Mouse (Mus musculus): Measurements from ENCODE around the gene Ogfod3.
A peak's percentile ranks its signal among the peaks of the same experiment; 100 is the strongest.

The Ogfod3 gene

DNA sequence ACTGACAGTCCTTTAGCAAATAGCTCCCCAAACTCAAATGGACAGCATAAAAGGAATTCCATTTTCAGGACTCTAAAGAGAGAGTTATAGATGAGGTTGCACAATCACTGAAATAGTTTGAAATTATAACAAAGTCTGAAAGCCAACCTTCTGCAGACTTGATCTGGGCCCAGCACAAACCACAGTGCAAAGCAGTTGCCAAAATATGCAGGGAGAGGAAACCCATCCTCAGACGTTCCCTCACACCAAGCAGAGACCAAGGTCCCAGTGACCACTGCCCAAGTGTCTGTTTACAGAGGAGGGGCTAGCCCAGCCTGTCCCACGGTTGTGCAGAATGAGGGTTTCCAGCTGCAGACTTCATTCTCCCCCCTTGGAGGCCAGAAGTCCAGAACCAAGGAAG is 5.9 kb downstream of the Ogfod3 start:
- DNase-seq = no peak

DNA sequence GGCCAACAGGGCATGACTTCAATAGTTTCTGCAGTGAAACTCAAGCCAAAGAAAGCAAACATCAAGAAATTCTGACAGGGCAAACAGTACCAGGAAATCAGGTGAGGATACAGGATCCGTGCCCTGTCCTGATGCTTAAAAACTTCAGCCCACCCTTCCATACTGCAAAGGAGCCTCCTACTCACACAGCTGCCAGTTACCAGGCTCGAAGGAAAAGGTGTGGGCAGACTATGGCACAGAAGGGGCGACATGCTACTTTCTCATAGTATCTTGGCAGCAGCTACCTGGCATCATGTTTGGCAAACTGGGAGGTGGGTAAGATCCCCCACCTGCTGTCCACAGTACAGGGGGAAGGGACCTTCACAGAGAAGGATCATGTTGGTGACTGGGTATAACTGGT is 11.1 kb downstream of the Ogfod3 start:
- DNase-seq = no peak

DNA sequence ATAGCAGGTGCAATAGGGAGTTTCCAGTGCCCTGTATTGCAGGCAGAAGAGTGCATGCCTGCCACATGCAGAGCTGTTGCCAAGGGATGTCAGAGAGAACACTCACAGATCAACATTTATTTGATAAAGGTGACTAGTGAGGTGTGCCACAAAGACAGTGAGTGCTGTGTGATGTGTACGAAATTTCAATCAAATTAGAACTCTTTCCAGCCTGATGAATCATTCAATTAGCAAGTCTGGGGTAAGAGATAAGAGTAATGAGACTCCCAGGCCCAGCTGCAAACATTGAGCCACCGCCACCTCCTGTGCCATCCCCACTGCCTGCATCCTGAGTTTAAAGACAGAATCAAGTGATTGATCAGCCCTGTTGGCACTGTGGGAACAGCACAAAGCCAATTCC is 11.8 kb downstream of the Ogfod3 start:
- no peak for DNase-seq

DNA sequence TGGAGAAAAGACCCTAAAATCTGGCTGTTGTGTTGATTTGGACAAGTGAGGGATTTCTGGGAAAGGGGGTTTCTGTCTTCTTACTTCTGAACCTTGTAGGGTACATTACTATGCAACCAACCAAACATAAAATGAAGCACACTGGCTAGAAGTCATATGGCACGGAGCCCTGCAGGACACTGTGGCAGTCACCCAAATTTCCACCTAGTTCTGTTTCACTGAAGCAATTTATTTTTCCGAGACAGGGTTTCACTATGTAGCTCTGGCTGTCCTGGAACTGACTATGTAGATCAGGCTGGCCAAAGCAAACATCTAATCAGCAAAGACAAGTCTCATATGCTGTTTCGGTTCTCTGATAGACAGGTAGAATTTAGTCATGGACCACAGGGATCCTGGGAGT is 14.8 kb downstream of the Ogfod3 start:
- DNase-seq = peak; percentile 63

DNA sequence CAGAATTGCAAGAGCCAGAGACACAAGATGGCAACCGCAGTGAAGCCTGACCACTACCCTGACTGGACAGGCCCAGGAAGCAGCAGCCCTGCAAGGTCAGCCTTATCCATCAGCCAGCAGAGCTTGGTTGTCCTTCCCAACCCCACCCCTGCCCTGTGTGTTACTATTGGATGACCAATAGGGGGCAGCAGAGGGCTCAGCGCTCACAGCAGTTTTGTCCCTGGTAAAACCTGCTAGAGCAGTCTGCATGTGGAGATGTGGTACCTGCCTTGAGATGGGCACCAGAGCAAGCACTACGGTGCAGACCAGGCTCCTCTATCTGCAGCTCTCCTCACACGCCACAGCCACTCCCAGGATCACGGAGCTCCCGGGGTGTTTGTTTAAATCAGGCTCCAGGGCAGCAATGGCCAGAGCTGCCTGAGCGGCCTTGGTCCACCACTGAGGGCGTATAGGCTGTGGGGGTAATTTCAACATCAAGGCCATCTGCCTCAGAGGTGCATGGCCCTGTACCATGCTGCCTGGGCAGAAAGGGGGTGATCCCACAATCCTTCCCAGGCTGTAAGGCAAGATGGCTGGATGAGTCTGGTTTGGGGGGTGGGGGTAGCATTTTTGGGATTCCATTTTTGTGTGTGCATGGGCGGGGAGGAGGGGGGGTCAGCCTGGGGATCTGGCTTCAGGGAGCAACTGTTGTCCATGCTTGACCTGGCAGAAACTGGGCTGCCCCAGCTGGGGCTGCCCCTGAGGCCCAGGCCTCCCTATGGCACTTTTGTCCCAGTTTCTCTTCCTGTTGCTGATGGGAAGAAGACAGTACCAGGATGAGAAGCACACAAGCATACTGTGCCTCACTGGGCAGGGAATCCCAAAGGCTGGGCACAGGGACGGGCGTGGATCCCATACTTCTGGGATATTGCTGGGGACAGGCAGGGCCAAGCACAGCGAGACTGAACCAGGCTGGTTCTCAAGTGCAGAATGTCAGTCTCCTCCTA is 27.9 kb downstream of the Ogfod3 start:
- DNase-seq = peak; percentile 54

DNA sequence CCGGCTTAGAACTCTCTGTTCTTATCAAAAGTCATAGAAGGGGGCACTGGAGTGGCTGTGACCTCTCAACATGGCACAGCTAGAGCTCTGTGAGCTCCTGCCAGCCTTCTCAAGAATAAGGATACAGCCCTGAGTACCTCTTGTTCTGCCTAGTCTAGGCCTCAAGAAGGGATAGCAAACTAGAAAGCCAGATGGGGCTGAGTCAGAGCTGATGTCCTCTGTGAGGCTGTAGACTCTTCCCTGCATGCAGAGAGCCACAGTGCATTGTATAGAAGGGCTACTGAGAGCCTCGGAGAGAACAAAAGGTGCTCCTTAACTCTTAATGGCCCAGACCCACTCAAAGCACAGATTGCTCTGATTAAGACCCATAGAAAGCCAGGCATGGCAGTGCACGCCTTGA is 30.3 kb downstream of the Ogfod3 start:
- no peak for DNase-seq

DNA sequence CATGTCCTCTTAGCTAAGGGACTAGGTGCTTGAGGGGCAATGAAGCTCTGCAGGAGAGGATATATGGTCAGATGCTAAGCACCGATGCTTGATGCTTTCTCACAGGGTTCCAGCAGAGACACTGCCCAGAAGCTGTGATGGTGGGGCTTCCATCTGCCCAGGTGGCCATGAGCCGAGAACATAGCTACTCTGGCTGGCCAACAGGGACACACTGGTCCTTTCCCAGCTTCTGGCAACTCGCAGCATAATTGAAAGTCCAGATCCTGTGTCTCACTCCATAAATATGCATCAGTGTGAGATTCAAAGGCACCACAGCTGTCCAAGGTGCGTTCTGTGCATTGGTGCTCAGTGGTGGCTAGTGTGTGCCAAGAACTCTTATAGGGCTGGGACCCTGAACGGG is 31.3 kb downstream of the Ogfod3 start:
- DNase-seq = no peak

DNA sequence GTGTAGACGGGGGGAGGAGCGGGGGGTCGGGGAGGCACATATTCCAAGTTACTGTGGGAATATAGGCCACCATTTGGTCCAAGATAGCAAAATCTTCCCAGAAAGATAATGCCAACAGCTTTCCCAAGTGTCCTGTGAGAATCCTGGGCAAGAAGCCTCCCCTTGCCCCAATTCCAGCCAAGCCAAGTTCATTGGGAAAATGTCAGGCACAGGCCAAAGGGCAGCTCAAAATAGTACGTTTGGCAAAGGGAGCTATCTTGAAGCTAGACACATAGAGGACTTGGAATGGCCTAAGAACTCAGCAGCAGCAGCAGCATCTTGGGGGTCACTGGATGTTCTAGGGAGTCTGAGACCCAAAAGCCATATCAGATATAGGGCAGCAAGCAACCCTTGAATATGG is 40.8 kb downstream of the Ogfod3 start:
- DNase-seq = no peak

DNA sequence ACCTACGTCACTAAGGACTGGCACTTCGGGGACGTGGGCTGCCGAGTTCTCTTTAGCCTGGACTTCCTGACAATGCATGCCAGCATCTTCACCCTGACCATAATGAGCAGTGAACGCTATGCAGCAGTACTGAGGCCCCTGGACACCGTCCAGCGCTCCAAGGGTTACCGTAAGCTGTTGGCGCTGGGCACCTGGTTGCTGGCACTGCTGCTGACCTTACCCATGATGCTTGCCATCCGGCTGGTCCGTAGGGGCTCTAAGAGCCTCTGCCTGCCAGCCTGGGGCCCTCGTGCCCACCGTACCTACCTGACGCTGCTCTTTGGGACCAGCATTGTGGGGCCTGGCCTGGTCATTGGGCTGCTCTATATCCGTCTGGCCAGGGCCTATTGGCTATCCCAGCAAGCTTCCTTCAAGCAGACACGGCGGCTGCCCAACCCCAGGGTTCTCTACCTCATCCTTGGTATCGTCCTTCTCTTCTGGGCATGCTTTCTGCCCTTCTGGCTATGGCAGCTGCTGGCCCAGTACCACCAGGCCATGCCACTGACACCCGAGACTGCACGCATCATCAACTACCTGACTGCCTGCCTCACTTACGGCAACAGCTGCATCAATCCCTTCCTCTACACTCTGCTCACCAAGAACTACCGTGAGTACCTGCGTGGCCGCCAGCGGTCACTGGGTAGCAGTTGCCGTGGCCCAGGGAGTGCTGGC is 43.7 kb downstream of the Ogfod3 start:
- no peak for DNase-seq

DNA sequence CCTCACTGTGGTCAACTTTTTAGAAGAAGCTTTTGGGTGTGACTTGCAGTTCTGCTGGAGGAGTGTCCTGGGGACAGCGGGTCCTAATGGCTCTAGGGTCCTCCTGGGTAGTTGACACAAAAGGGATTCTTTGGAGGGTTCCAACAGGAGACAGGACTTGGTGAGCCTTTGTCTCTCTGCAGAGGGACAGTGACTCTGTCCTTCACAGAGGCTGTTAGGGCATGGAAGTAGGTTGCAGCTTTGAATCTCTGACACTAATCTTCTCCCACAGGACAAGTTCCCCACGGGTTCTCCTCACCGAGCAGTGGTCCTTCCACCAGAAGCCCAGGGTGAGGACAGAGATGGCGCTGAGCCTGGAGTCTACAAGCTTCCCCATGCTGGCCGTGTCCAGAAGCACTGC is 44.5 kb downstream of the Ogfod3 start, which contains the start of gene Uts2r:
TSS of gene Uts2r (plus strand) at position 301 of the 400 bp plus-strand sequence.
- no peak for DNase-seq

DNA sequence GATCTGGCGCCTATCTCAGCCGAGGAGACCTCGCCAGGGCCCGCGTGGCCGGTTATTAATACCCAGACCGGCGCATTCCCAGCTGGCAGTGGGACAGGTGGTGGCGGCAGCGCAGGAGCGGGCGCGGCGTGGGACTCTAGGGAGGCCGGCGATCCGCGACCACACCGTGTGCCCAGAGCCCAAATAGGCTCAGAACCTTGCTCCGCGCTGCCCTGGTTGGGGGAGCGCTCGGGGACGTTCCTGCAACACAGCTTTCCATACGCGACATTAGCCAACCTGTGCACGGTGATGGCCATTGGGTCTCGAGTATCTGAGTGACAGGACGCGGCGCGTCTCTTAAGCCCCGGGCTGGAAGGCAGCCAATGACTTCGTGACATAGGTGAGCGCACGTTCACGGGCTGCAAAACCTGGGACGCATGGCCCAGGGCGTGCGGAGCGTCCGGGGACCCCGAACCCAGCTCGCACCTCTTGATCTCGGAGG is 48.1 kb downstream of the Ogfod3 start:
- peak; percentile 21 for DNase-seq

DNA sequence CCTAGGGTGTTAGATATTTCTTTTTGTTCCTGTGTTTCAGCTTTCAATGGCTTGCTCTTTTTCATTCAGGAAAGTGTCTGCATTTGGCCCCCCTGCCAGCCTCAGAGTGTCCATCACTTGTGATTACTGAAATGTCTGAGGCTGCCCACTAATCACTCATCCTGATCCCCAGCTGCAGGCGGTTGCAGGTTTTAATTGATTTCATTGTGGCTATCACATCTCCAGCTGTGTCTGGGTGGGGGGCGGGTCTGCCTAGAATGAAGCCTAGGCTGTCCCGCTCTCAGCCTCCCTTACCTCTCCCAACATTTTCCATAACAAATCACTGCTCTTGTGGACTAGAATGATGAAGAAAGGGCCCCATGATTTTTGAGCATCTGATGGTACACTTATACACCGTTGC is 50.3 kb downstream of the Ogfod3 start:
- no peak for DNase-seq

DNA sequence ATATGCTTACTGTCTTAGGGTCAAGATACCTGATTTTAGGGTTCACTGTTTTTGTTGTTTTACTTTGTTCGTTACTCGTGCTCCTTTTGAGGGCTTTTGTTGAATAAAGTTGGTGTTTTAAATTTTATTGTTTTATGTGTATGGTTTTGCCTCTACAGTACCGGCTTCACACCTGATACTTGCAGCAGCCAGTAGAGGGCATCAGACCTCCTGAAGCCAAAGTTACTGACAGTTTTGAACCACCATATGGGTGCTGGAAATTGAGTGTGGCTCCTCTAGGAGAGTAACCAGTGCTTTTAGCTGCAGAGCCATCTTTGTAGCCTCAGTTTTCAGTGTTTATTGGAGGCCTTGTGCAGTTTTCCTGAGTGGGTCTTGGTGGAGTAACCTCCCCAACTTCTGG is 56.3 kb downstream of the Ogfod3 start:
- DNase-seq = no peak

DNA sequence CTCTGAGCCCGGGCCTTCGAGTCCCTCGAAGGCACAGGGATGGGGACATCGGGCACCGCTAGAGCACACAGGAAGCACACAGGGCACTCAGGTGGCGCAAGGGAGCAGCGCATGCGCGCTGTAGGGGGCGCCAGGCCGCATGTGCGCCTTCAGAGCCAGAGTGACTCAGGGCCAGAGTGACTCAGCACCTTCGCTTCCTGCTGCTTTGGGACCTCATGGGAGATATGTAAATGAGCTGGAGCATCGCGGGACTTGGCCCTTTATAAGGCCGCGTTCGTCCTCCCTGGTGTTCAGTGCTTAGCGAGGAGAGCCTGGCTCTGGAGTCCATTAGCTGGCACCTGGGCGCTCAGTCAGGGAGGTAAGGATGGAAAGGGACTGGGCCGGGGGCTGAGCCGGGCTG is 58.6 kb downstream of the Ogfod3 start, which contains the start of gene Tex19.1:
TSS of gene Tex19.1 (plus strand) at position 279 of the 400 bp plus-strand sequence.
- DNase-seq = no peak

DNA sequence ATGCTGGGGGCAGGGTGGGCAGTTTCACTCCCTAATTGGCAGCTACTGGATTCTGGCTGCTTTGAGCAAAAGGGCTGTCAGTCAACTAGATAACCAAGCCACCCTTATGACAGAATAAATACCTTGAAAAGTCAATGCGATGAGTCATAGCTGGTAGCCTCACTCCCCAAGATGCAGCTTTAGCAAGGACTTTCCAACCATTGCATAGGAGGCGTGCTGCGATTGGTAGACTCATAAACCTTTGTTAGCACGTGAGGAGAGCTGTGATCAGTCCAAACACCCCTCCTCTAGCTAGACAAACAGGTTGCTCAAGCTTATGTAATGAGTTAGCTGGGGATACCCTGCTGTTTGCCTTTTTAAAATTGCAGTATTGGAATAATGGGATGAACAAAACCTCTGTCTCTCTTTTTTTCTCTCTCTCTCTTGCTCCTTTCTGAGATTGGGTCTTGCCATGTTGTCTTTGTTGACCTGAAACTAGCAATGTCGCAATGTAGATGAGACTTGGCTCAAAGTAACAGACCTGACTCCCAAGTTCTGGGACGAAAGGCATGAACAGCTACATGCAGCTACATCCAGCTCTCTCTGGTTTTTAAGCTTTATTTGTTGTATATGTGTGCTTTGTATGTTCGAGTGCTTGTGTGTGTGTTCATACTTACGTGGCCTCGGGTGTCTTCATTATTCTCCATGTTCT is 61.0 kb downstream of the Ogfod3 start:
- no peak for DNase-seq

DNA sequence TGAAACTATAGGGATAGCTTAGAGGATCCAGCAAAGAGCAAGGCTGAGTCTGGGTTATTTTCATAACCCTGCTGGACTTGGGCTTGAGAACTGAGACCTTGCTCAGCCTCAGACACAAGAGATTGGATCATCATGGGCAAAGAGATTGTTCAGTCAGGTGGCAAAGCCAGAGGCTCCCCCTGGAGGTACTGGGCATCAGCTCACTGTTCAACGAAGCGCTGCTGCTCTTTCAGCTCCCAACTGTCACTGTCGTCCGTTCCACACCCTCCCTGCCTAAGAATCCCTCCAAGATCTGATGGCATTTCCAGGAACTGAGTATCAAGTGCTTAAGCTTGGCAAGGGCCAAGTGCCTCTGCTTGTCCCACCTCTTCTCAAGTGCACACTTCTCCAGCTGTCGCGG is 65.8 kb downstream of the Ogfod3 start:
- DNase-seq = peak; percentile 20

DNA sequence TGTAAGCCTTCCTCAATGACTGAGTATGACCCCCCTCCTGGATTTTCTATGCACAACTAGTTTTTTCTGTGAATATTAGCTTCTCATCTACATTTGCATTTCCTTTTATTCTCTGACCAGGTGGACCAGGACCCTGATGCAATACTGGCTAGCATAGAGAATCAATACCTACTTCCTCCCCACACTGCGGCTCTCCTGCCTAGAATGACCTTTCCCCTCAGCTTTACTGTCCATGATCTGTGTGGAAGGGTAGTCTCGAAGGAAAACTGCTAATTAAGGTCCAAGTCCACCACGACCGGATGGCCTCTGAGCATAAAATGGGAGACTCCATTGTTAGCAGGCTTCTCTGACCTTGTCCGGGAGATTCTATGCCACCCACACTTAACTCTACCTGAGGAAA is 66.8 kb downstream of the Ogfod3 start:
- DNase-seq = no peak

DNA sequence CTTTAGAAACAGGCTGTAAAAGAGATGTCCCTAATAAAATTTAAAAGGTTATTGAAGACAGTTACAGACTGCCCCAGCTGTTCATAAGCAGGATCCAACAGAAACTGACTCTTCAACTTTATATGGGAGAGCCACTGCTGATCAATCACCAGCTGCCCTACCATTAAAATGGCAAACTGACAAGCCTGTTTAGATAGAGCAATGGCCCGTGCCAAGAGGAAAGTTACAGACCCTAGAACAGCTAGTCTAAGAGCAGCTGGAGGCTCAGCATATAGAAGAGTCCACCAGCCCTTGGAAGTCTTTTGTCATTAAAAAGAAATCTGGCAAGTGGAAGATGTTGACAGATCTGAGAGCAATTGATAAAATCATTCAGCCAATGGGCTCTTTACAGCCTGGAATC is 69.9 kb downstream of the Ogfod3 start:
- DNase-seq = no peak

DNA sequence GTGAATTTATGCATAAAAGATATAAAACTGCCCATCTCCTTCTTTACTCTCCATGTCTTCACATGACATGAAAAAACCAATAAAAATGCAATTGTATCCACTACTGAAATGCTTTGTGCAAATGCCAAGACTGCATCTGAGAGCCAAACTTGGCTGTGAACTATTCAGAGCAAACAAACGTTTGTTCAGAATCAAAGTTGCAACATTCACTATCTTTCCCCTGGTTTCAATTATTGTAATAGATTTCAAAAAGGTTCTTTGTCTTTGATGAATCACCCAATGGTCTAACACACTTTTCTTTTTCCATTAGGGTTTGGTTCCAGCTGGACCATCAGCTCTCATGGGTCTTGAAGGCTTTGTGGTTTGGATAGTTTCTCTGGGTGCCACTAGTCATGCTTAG is 74.9 kb downstream of the Ogfod3 start:
- DNase-seq = no peak

Measured in kidney, adult 18-20 months (tissue).